Mouse (Mus musculus): ENCODE data around the gene Cacna1e. TPM values are rescaled to one million over a fixed set of nuclear protein-coding genes. Genes with fewer than 3 reads are reported as not detected.

Gene Cacna1e
- total and polyA plus RNA-seq, 3 experiments, result 0.60 to 8.5 (median 2.5) TPM

DNA sequence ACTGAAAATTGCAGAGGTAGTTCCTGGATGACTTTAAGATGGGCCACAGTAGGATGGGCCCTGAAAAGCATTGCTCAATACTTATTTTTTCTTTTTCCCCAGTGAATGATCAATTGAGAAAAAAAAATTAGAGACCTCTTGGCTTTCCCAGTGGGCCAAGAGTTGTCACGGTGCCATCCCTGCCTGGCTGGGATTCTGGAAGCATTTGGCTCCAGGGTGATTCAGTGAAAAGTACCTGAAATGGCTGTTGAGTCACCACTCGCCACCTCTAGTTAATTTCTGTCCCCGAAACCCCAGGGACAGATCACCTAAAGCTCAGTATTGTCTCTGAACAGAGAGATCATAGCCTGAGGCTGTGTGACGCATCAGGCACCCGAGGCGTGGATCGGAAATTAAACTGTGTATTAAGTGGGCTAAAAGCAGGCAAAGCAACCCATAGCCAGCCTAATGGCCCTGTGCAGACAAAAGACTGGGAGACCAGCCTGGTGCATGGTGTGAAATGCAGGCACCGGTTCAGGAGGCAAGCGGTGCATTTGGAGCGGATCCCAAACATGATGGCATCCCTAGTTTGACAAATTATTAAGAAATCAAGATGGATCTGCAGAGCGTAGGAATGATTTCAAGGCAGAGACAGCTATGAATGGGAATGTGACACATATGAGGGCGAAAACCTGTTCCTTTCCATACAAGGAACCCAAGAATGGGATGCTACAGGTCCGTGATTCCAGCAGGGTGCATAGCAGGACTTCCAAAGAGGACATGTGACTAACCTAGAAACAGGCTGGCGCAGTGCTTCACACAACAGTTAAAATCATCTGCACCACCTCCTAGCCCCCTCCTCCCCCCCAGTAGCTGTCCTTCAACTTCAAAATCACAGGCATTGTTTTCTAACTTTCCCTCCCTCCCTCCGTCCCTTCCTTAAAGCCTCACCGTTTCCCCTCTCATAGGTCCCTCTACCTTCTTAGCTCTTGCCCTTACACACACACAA is 261.3 kb downstream of the Cacna1e start:
- Histone ChIP-seq H3K27me3 (replicated peaks) (no peaks in the 10 kb centered on the region), H3K79me2 (replicated peaks; ENCODE audit: control insufficient read depth, extremely low read depth, insufficient read depth, poor library complexity, severe bottlenecking) (no peaks in the 10 kb centered on the region), H3K9ac (ENCODE audit: insufficient read depth, low read depth) (no peak overlapping the region), H3K4me1 (ENCODE audit: control insufficient read depth in 1 of 2, insufficient read depth in 2 of 2) (peaks cover 13 to 23% of the 10 kb centered on the region in 2 experiments), H3K4me2 (ENCODE audit: insufficient read depth, low read depth, poor library complexity, severe bottlenecking) (no peak overlapping the region), H3K4me3 (replicated peaks in 1 of 3; ENCODE audit: low read depth in 2 of 3, low read length in 2 of 3, poor library complexity in 1 of 3) (no peak overlapping the region), H3K36me3 (replicated peaks in 1 of 2; ENCODE audit: control insufficient read depth in 1 of 2, insufficient read depth in 1 of 2, low read length in 1 of 2) (peaks cover 0 to 3% of the 10 kb centered on the region in 2 experiments), H3K9me3 (replicated peaks; ENCODE audit: low read length) (no peaks in the 10 kb centered on the region), H3K27ac (ENCODE audit: insufficient read depth, low read depth) (no peak overlapping the region)
- TF ChIP-seq EP300 (IDR thresholded peaks at IDR 0.05; ENCODE audit: low read length) (no peak), BHLHE40 (IDR thresholded peaks at IDR 0.05; ENCODE audit: low read depth, low read length) (no peak), MXI1 (IDR thresholded peaks at IDR 0.05; ENCODE audit: low read depth, low read length) (no peak), PAX5 (IDR thresholded peaks at IDR 0.05; ENCODE audit: low read length) (no peak), CTCF (conservative IDR thresholded peaks at IDR 0.05 in 1 of 2, IDR thresholded peaks at IDR 0.05 in 1 of 2; ENCODE audit: low read depth in 2 of 2, low read length in 2 of 2) (no peak), MAZ (IDR thresholded peaks at IDR 0.05; ENCODE audit: low read depth, low read length) (no peak), SMC3 (IDR thresholded peaks at IDR 0.05; ENCODE audit: low read depth, low read length) (no peak), HCFC1 (IDR thresholded peaks at IDR 0.05; ENCODE audit: low read depth, low read length) (no peak), NRF1 (IDR thresholded peaks at IDR 0.05; ENCODE audit: low read depth, low read length) (no peak), JUND (conservative IDR thresholded peaks at IDR 0.05; ENCODE audit: low read depth, low read length) (no peak), MAFK (IDR thresholded peaks at IDR 0.05; ENCODE audit: insufficient replicate concordance, low read length) (no peak), JUN (IDR thresholded peaks at IDR 0.05; ENCODE audit: insufficient read depth, low read depth, low read length) (no peak)
- dilution Hi-C loops (cut with MboI; ENCODE audit: extremely low pct_ligation_motif_present, extremely low pct_unique_long_range_greater_than_20kb, low sequenced_read_pairs) (no loop called here), in situ Hi-C loops (cut with MboI; ENCODE audit: low pct_ligation_motif_present, low pct_unique_long_range_greater_than_20kb, low sequenced_read_pairs) (no loop called here)
- DNase-seq (ENCODE audit: extremely low read depth), result no peak

DNA sequence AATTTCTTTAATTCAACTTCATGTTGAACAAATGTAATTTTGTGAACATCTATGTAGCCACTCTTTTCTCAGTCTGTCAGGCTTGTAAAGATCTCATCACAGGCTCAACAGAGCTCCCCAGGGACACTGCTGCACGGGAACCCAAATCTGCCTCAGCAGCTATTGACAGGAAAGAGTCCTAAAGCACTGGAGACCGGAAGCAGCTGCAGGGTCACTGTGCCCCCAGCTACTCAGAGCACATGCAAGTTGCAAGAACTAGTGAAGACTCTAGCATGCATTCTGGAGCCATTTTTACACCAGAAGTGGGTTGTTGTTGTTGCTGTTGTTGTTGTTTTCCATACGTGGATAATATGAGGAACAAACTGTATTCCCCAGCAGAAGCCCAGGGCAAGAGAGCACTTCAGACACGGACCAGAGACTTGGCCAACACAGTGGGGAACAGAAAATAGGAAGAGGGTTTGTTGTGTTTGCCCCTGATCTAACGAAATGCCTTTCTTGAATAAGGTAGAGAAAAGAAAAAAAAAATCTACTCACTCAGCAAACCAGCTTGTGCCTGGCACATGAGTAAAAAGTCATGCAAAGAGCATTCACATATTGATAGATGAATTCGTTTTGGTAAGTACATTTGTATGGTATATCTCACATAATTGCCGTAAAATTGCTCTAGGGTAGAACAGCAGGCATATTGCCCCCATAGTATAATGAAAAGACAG is 266.4 kb downstream of the Cacna1e start:
- TF ChIP-seq E2F4 (IDR thresholded peaks at IDR 0.05; ENCODE audit: insufficient replicate concordance, low read depth, low read length), result no peak
- TF ChIP-seq POLR2A (IDR thresholded peaks at IDR 0.05; ENCODE audit: low read depth, low read length), result no peak
- TF ChIP-seq ELF1 (IDR thresholded peaks at IDR 0.05; ENCODE audit: low read depth, low read length), result peak; percentile 54; the same call in 1 of the 2 replicates
- 0 out of 2 replicates have a peak, but pooled peaks have one; percentile 47 for TF ChIP-seq SIN3A (IDR thresholded peaks at IDR 0.05; ENCODE audit: low read length)
- peak; percentile 72; the same call in 1 of the 2 replicates for TF ChIP-seq MYC (IDR thresholded peaks at IDR 0.05; ENCODE audit: low read depth, low read length)
- TF ChIP-seq ETS1 (conservative IDR thresholded peaks at IDR 0.05; ENCODE audit: low read depth, low read length), result peak; percentile 72
- TF ChIP-seq ZNF384 (IDR thresholded peaks at IDR 0.05; ENCODE audit: low read depth, low read length), result peak; percentile 51
- TF ChIP-seq MAX (IDR thresholded peaks at IDR 0.05; ENCODE audit: low read length), result peak; percentile 63
- peak; percentile 92 for TF ChIP-seq BHLHE40 (IDR thresholded peaks at IDR 0.05; ENCODE audit: low read depth, low read length)
- peak; percentile 76 for TF ChIP-seq EP300 (IDR thresholded peaks at IDR 0.05; ENCODE audit: low read length)
- TF ChIP-seq TCF12 (IDR thresholded peaks at IDR 0.05; ENCODE audit: low read depth, low read length), result peak; percentile 58; the same call in 1 of the 2 replicates
- no peak; the same call in 1 of the 2 replicates for TF ChIP-seq MXI1 (IDR thresholded peaks at IDR 0.05; ENCODE audit: low read depth, low read length)
- Histone ChIP-seq H3K79me2 (replicated peaks; ENCODE audit: control insufficient read depth, extremely low read depth, insufficient read depth, poor library complexity, severe bottlenecking) (no peaks in the 10 kb centered on the region), H3K27me3 (replicated peaks) (no peaks in the 10 kb centered on the region), H3K36me3 (replicated peaks in 1 of 2; ENCODE audit: control insufficient read depth in 1 of 2, insufficient read depth in 1 of 2, low read length in 1 of 2) (peaks cover 0 to 2% of the 10 kb centered on the region in 2 experiments), H3K9ac (ENCODE audit: insufficient read depth, low read depth) (no peak overlapping the region), H3K4me2 (ENCODE audit: insufficient read depth, low read depth, poor library complexity, severe bottlenecking) (peak overlapping the region; percentile 66; the same call in 1 of the 2 replicates), H3K4me3 (replicated peaks in 1 of 3; ENCODE audit: low read depth in 2 of 3, low read length in 2 of 3, poor library complexity in 1 of 3) (no peak overlapping the region), H3K27ac (ENCODE audit: insufficient read depth, low read depth) (0 out of 2 replicates have a peak overlapping the region, but pooled peaks have one; percentile 34), H3K9me3 (replicated peaks; ENCODE audit: low read length) (no peaks in the 10 kb centered on the region), H3K4me1 (ENCODE audit: control insufficient read depth in 1 of 2, insufficient read depth in 2 of 2) (peaks cover 13 to 27% of the 10 kb centered on the region in 2 experiments)
- peak; percentile 89 for DNase-seq (ENCODE audit: extremely low read depth)
- in situ Hi-C loops (cut with MboI; ENCODE audit: low pct_ligation_motif_present, low pct_unique_long_range_greater_than_20kb, low sequenced_read_pairs), result no loop called here
- dilution Hi-C loops (cut with MboI; ENCODE audit: extremely low pct_ligation_motif_present, extremely low pct_unique_long_range_greater_than_20kb, low sequenced_read_pairs), result no loop called here
